Mouse (Mus musculus) heart, postnatal 0 days (tissue): ENCODE data around the gene Rbfox3. TPM values are rescaled to one million over a fixed set of nuclear protein-coding genes. Genes with fewer than 3 reads are reported as not detected.

ENCODE experiments used
- ATAC-seq: fragments of 200-750 bp; cut with Nextera tagmentation; 2 replicates; pipeline ENCODE4 v1.8.0; 2017; ENCODE audit warnings: low read depth, moderate number of reproducible peaks, moderate library complexity; ENCODE audit not compliant: insufficient read depth
- DNase-seq: peaks from one replicate; pipeline ENCODE4 v3.0.0-alpha.2; 2016; ENCODE audit warnings: low spot score
- H3K27ac ChIP-seq: fragments of 300-500 bp; sonication (generic); 2 replicates; pipeline ENCODE4 v1.5.1; 2014; ENCODE audit warnings: low read depth, mild to moderate bottlenecking
- H3K27me3 ChIP-seq: fragments of 300-500 bp; sonication (generic); 2 replicates; pipeline ENCODE4 v1.6.1; 2014; ENCODE audit warnings: low read length, mixed read lengths; ENCODE audit not compliant: control insufficient read depth, insufficient read depth
- H3K36me3 ChIP-seq: fragments of 300-500 bp; sonication (generic); replicated peaks from 2 replicates; pipeline ENCODE4 v1.6.1; 2014; ENCODE audit warnings: low read length, mixed read lengths; ENCODE audit not compliant: control insufficient read depth, insufficient read depth
- H3K4me1 ChIP-seq: fragments of 300-500 bp; sonication (generic); 2 replicates; pipeline ENCODE4 v1.6.1; 2014; ENCODE audit warnings: antibody characterized with exemption; ENCODE audit not compliant: control insufficient read depth, insufficient read depth
- H3K4me2 ChIP-seq: fragments of 300-500 bp; sonication (generic); 2 replicates; pipeline ENCODE4 v1.6.1; 2014; ENCODE audit warnings: low read depth, mild to moderate bottlenecking, low read length, moderate library complexity
- H3K4me3 ChIP-seq: fragments of 300-500 bp; sonication (generic); 2 replicates; pipeline ENCODE4 v1.5.1; 2014; ENCODE audit warnings: low read depth, low read length
- H3K9ac ChIP-seq: fragments of 300-500 bp; sonication (generic); replicated peaks from 2 replicates; pipeline ENCODE4 v1.6.1; 2014; ENCODE audit warnings: low read depth, low read length, mixed read lengths
- H3K9me3 ChIP-seq: fragments of 300-500 bp; sonication (generic); replicated peaks from 2 replicates; pipeline ENCODE4 v1.6.1; 2016; ENCODE audit warnings: low read length; ENCODE audit not compliant: control insufficient read depth
- CTCF ChIP-seq: IDR thresholded peaks from 2 replicates; pipeline ENCODE4 v1.5.1; 2016; ENCODE audit warnings: antibody characterized with exemption, control low read depth, low read depth
- EP300 ChIP-seq: IDR thresholded peaks from 2 replicates; pipeline ENCODE4 v1.6.1; 2016; ENCODE audit warnings: antibody characterized with exemption, low read depth
- WGBS: fragments of 180-500 bp; shearing (Covaris S2); extraction: QIAGEN DNeasy Blood & Tissue Kit; methylation state at CpG from one replicate; pipeline ENCODE4 v1.1.7; 2014; 5-methylcytosine and 5-hydroxymethylcytosine counted together
- polyA plus RNA-seq: library from polyadenylated mRNA; unstranded; fragments of >200 nt; fragmentation: Nextera tagmentation; extraction: Ambion mirVana; gene quantifications from 2 replicates; pipeline ENCODE4 v1.2.1, GENCODE M21; 2015
- total RNA-seq: library from RNA; depleted of rRNA; stranded (reverse); fragments of >200 nt; gene quantifications from 2 replicates; pipeline ENCODE4 v1.2.3, GENCODE M21; 2014; ENCODE audit warnings: low replicate concordance

Rbfox3 gene
- total and polyA plus RNA-seq, 2 experiments from 2014 or later: 0.08 to 1.2 TPM

GRCm38 (mm10) chr11:118768441-118768840 is 143.0 kb downstream of the Rbfox3 start:
- 44% methylated on average over 3 of the region's 3 CpGs for WGBS
- Histone ChIP-seq H3K9me3 (no peaks in the 10 kb centered on the region), H3K27me3 (no peaks in the 10 kb centered on the region), H3K4me2 (no peak overlapping the region), H3K9ac (no peak overlapping the region), H3K36me3 (no peaks in the 10 kb centered on the region), H3K27ac (no peak overlapping the region), H3K4me3 (no peak overlapping the region), H3K4me1 (no peaks in the 10 kb centered on the region)
- TF ChIP-seq EP300 (no peak), CTCF (no peak)
- ATAC-seq (no peak), DNase-seq (no peak)

DNA sequence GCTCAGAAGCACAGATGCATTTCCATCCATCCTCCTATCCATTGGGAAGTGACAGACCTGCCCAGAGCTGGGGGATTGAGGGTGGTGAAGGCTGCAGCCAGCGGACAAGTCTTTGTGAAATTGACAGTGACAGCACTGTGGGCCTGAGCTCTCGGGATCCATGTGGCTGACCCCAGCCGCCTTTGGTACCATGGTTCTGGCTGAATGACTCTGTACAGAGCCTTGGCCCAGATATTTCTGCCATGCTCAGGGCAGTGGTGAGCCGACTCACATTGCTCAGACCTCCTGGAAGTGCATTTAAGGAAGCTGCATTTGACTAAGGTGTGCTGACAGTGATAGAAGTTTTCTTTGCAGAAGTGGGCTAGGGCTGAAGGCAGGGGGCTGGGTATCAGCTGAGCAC is 144.0 kb downstream of the Rbfox3 start:
- no peak for DNase-seq
- Histone ChIP-seq H3K4me2 (no peak overlapping the region), H3K9ac (no peak overlapping the region), H3K27ac (no peak overlapping the region), H3K9me3 (no peaks in the 10 kb centered on the region), H3K36me3 (no peaks in the 10 kb centered on the region), H3K4me3 (no peak overlapping the region), H3K27me3 (no peaks in the 10 kb centered on the region), H3K4me1 (no peaks in the 10 kb centered on the region)
- TF ChIP-seq EP300: no peak
- 54% methylated on average over 4 of the region's 4 CpGs for WGBS
- ATAC-seq: no peak

DNA sequence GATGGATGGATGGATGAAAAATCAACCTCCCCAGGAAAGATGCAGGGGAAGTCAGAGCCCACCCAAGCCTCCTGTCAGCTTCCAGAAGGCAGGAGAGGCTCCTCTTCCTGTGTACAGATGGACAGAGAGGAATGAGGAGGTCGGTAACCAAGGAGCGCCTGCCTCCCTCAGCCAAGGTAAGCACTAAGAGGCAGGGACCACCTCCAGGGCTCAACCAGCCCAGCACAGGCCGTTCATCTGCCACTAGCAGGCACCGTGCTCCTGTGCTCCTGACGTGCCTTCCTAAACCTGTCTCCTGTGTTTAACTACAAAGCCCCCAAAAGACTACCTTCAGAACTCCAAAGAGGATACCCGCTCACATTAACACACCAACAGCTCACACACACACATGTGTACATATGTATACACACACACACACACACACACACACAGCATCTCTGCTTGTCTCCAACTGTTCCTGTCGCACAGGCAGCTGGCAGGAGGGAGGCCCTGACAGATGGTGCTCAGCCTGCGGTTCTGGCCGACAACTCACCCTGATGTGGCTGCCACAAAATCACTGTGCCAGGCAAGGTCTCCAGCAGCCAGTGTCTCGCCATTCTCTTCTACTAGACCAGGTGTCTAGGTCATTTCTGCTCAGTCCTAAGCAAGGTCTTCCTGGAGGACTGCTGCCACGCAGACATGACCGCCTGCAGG is 151.0 kb downstream of the Rbfox3 start:
- no peak overlapping the region for H3K27ac ChIP-seq
- no peak overlapping the region for H3K9ac ChIP-seq
- ATAC-seq (no peak), DNase-seq (no peak)
- TF ChIP-seq CTCF: no peak
- TF ChIP-seq EP300: no peak
- H3K4me1 ChIP-seq: no peaks in the 10 kb centered on the region
- H3K4me2 ChIP-seq: no peak overlapping the region
- no peaks in the 10 kb centered on the region for H3K9me3 ChIP-seq
- H3K4me3 ChIP-seq: no peak overlapping the region
- no peaks in the 10 kb centered on the region for H3K27me3 ChIP-seq
- 81% methylated on average over 12 of the region's 12 CpGs for WGBS
- no peaks in the 10 kb centered on the region for H3K36me3 ChIP-seq

DNA sequence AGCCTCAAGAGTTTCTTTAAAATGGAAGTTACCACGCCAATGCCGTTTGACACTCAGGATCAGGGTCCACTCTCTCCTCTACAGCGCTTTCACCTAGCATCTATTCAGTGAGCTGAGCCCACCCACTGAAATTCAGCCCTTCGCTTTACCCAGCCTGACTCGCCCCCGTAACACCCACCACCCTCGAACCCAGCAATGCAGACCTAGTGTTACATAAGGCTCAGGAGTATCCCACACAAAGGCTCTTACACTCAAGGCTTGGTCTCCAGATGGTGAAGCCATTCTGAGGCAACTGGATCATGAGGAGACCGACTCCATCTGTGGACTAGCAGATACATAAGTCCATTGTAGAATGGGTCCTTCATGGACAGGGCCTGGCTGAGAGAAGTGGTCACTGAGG is 152.2 kb downstream of the Rbfox3 start:
- H3K4me2 ChIP-seq: no peak overlapping the region
- DNase-seq: no peak
- no peak for ATAC-seq
- no peak overlapping the region for H3K27ac ChIP-seq
- H3K9me3 ChIP-seq: no peaks in the 10 kb centered on the region
- no peaks in the 10 kb centered on the region for H3K36me3 ChIP-seq
- no peaks in the 10 kb centered on the region for H3K4me1 ChIP-seq
- H3K9ac ChIP-seq: no peak overlapping the region
- no peak overlapping the region for H3K4me3 ChIP-seq
- H3K27me3 ChIP-seq: no peaks in the 10 kb centered on the region
- TF ChIP-seq EP300: no peak
- no peak for TF ChIP-seq CTCF
- 80% methylated on average over 8 of the region's 8 CpGs for WGBS

- ATAC-seq: no peak
- DNase-seq: no peak
- Histone ChIP-seq H3K36me3 (no peaks in the 10 kb centered on the region), H3K9me3 (no peaks in the 10 kb centered on the region), H3K9ac (no peak overlapping the region), H3K4me3 (no peak overlapping the region), H3K4me2 (no peak overlapping the region), H3K27ac (no peak overlapping the region), H3K27me3 (no peaks in the 10 kb centered on the region), H3K4me1 (no peaks in the 10 kb centered on the region)
- WGBS: 68% methylated on average over 10 of the region's 10 CpGs
- no peak for TF ChIP-seq CTCF
Measured at GRCm38 (mm10) chr11:118758277-118758990, 153.0 kb downstream of the Rbfox3 start.
